Mouse (Mus musculus): ENCODE results near the gene Tas2r136. TPM values are rescaled to one million over a fixed set of nuclear protein-coding genes. Genes with fewer than 3 reads are reported as not detected.

Tas2r136 gene
- not detected in 2 replicates for polyA plus RNA-seq (2015; fragmentation: Nextera tagmentation; extraction: Ambion mirVana)

DNA sequence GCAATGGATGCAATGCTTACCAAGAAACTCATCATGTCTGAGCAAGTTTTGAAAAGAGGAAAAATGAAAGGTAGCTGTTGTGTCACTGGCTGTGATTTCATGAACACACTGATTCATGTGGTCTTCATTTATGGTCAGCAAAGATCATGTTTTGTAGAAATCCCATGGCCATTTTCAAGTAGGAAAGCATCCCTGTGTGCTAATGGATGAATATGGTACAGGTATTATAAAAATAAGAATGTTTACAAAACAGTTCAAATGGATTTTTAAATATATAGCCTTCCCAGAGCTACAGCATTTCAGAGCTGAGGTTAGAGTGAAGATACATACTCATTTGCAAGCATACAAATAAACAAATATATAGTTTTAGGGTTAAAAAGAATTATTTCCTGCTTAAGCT, at the start of gene Tas2r136:
Gene Tas2r136 (minus strand): TSS at position 101 of the 400 bp plus-strand sequence.
- Histone ChIP-seq H3K4me1 (replicated peaks; ENCODE audit: control insufficient read depth, insufficient read depth) (no peaks in the 10 kb centered on the region), H3K9ac (ENCODE audit: low read length) (no peak within 1 kb of the TSS), H3K27me3 (ENCODE audit: control insufficient read depth, insufficient read depth, low read length) (no peaks in the 10 kb centered on the region), H3K4me3 (ENCODE audit: low read depth, low read length) (no peak within 1 kb of the TSS), H3K4me2 (replicated peaks; ENCODE audit: low read depth) (no peak within 1 kb of the TSS), H3K27ac (replicated peaks) (no peak within 1 kb of the TSS), H3K9me3 (ENCODE audit: control insufficient read depth, low read length) (no peaks in the 10 kb centered on the region), H3K36me3 (ENCODE audit: control insufficient read depth, insufficient read depth, low read length) (no peaks in the 10 kb centered on the region)
- TF ChIP-seq CTCF (IDR thresholded peaks at IDR 0.05; ENCODE audit: low read depth) (no peak), EP300 (optimal IDR thresholded peaks at IDR 0.05) (no peak)
- ATAC-seq (ENCODE audit: low FRiP score, low TSS enrichment) (no peak), DNase-seq (ENCODE audit: low spot score) (no peak)

DNA sequence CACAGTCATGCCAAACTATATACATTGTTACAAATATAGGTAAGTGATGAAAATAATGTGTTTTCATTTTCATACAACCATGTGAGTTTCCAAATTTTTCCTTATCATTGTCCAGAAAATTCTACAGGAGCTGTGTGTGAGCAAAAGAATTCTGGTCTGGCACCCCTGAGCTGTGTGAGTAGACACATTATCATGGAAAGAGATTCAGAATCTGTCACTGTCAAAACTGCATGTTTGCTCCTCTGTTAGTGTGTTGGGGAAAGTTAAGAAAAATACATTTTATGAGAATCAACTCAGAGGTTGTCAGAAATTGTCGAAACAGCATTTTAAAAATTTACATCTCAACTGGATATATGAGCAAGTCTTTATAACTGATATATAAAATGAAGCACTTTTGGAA, 24.6 kb upstream of the Tas2r136 start, which contains the start of gene Tas2r117:
Gene Tas2r117 (plus strand): TSS at position 301 of the 400 bp plus-strand sequence.
- Histone ChIP-seq H3K27me3 (ENCODE audit: control insufficient read depth, insufficient read depth, low read length) (no peaks in the 10 kb centered on the region), H3K9ac (ENCODE audit: low read length) (no peak within 1 kb of the TSS), H3K36me3 (ENCODE audit: control insufficient read depth, insufficient read depth, low read length) (no peaks in the 10 kb centered on the region), H3K4me2 (replicated peaks; ENCODE audit: low read depth) (no peak within 1 kb of the TSS), H3K9me3 (ENCODE audit: control insufficient read depth, low read length) (no peaks in the 10 kb centered on the region), H3K4me3 (ENCODE audit: low read depth, low read length) (no peak within 1 kb of the TSS), H3K4me1 (replicated peaks; ENCODE audit: control insufficient read depth, insufficient read depth) (no peaks in the 10 kb centered on the region), H3K27ac (replicated peaks) (no peak within 1 kb of the TSS)
- TF ChIP-seq CTCF (IDR thresholded peaks at IDR 0.05; ENCODE audit: low read depth) (no peak), EP300 (optimal IDR thresholded peaks at IDR 0.05) (no peak)
- 85% methylated on average over 1 of the region's 1 CpGs for WGBS
- DNase-seq (ENCODE audit: low spot score), result no peak
- ATAC-seq (ENCODE audit: low FRiP score, low TSS enrichment), result no peak

DNA sequence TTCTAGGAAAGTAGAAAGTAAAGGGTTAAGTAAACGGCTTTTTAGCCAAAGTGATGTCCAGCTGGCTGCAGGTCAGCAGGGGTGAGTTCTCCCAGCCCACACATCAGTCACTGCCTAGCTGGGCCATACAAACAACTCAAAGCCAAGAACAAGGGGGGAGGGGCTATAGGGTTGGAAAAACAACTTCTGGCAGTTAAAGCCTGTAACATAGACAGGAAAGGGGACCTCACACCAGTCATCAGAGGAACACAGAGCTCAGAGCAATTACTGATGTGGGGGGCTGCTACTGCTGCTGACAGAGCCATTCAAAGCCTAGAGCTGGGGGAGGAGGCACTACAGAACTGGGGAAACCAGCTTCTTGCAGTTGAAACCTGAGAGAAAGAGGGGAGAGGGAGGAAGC, 17.4 kb upstream of the Tas2r136 start:
- 5% methylated on average over 1 of the region's 1 CpGs for WGBS
- H3K4me2 ChIP-seq (replicated peaks; ENCODE audit: low read depth), result no peak overlapping the region
- no peak overlapping the region for H3K27ac ChIP-seq (replicated peaks)
- no peaks in the 10 kb centered on the region for H3K36me3 ChIP-seq (ENCODE audit: control insufficient read depth, insufficient read depth, low read length)
- no peaks in the 10 kb centered on the region for H3K4me1 ChIP-seq (replicated peaks; ENCODE audit: control insufficient read depth, insufficient read depth)
- no peaks in the 10 kb centered on the region for H3K27me3 ChIP-seq (ENCODE audit: control insufficient read depth, insufficient read depth, low read length)
- no peak overlapping the region for H3K9ac ChIP-seq (ENCODE audit: low read length)
- H3K4me3 ChIP-seq (ENCODE audit: low read depth, low read length), result no peak overlapping the region
- no peak for ATAC-seq (ENCODE audit: low FRiP score, low TSS enrichment)
- no peaks in the 10 kb centered on the region for H3K9me3 ChIP-seq (ENCODE audit: control insufficient read depth, low read length)
- DNase-seq (ENCODE audit: low spot score), result peak; percentile 15
- TF ChIP-seq EP300 (optimal IDR thresholded peaks at IDR 0.05), result no peak
- TF ChIP-seq CTCF (IDR thresholded peaks at IDR 0.05; ENCODE audit: low read depth), result no peak

DNA sequence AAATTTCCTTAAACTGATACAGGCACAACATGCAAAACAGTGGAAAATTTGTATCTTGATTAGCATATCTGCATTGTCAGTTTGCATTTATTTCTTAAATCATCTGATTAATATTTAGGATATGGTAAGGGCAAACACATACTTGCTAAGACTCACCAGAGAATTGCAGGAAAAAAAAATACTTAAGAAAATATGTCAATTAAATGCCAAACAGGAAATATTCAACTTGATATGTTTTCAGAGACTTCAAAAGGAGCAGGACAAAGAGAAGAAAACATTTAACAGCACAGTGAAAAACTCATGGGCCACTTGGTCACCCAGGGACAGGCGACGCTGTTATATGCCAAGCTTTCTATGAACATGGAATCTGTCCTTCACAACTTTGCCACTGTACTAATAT, 16.1 kb downstream of the Tas2r136 start, which contains the start of gene Tas2r102:
Gene Tas2r102 (plus strand): TSS at position 301 of the 400 bp plus-strand sequence.
- no peak within 1 kb of the TSS for H3K27ac ChIP-seq (replicated peaks)
- no peak within 1 kb of the TSS for H3K9ac ChIP-seq (ENCODE audit: low read length)
- H3K4me1 ChIP-seq (replicated peaks; ENCODE audit: control insufficient read depth, insufficient read depth), result no peaks in the 10 kb centered on the region
- no peak within 1 kb of the TSS for H3K4me3 ChIP-seq (ENCODE audit: low read depth, low read length)
- ATAC-seq (ENCODE audit: low FRiP score, low TSS enrichment) (no peak), DNase-seq (ENCODE audit: low spot score) (no peak)
- no peak within 1 kb of the TSS for H3K4me2 ChIP-seq (replicated peaks; ENCODE audit: low read depth)
- H3K36me3 ChIP-seq (ENCODE audit: control insufficient read depth, insufficient read depth, low read length), result no peaks in the 10 kb centered on the region
- no peaks in the 10 kb centered on the region for H3K9me3 ChIP-seq (ENCODE audit: control insufficient read depth, low read length)
- no peaks in the 10 kb centered on the region for H3K27me3 ChIP-seq (ENCODE audit: control insufficient read depth, insufficient read depth, low read length)
- 95% methylated on average over 2 of the region's 2 CpGs for WGBS
- TF ChIP-seq EP300 (optimal IDR thresholded peaks at IDR 0.05) (no peak), CTCF (IDR thresholded peaks at IDR 0.05; ENCODE audit: low read depth) (no peak)

DNA sequence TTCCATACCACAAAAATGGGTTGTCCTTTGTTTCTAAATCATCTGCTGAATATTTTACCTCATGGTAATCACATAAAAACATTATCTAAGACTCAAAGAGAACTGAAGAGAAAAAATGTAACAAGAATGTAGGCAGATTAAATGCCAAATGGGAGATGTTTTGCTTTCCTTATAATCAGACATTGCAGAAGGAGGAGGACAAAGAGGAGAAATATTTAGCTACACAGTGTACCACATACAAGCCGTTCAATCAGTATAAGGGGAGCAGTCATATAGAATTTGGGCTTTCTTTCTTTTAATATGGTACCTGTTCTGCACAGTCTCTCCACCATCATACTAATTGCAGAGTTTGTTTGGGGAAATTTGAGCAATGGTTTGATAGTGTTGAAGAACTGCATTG, 23.5 kb downstream of the Tas2r136 start, which contains the start of gene Tas2r124:
Gene Tas2r124 (plus strand): TSS at position 301 of the 400 bp plus-strand sequence.
- DNase-seq (ENCODE audit: low spot score) (no peak), ATAC-seq (ENCODE audit: low FRiP score, low TSS enrichment) (no peak)
- 70% methylated on average over 1 of the region's 1 CpGs for whole genome bisulfite sequencing
- no peak for TF ChIP-seq EP300 (optimal IDR thresholded peaks at IDR 0.05)
- no peak for TF ChIP-seq CTCF (IDR thresholded peaks at IDR 0.05; ENCODE audit: low read depth)
- Histone ChIP-seq H3K36me3 (ENCODE audit: control insufficient read depth, insufficient read depth, low read length) (no peaks in the 10 kb centered on the region), H3K9me3 (ENCODE audit: control insufficient read depth, low read length) (no peaks in the 10 kb centered on the region), H3K4me2 (replicated peaks; ENCODE audit: low read depth) (no peak within 1 kb of the TSS), H3K27ac (replicated peaks) (no peak within 1 kb of the TSS), H3K4me1 (replicated peaks; ENCODE audit: control insufficient read depth, insufficient read depth) (no peaks in the 10 kb centered on the region), H3K27me3 (ENCODE audit: control insufficient read depth, insufficient read depth, low read length) (no peaks in the 10 kb centered on the region), H3K9ac (ENCODE audit: low read length) (no peak within 1 kb of the TSS), H3K4me3 (ENCODE audit: low read depth, low read length) (no peak within 1 kb of the TSS)

DNA sequence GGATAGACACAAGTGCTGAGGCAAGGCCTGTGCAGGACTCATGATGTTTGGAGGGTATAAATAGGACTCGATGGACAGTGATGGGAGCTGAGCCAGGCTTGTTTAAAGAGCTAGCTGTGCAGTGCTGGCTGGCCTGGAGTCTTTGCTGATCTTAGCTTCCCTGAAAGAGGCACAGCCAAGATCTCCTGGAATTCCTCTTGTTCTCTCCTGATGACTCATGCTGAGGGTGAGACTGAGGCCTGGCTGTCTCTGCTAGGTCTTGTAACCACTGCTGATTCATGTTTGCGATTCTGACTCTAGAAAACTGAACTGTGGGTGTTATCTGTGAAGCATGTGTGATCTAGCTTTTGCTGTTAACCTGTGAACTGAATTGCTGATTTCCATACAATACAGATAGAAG, 27.8 kb downstream of the Tas2r136 start:
- DNase-seq (ENCODE audit: low spot score) (no peak), ATAC-seq (ENCODE audit: low FRiP score, low TSS enrichment) (no peak)
- Histone ChIP-seq H3K4me3 (ENCODE audit: low read depth, low read length) (no peak overlapping the region), H3K9me3 (ENCODE audit: control insufficient read depth, low read length) (no peaks in the 10 kb centered on the region), H3K4me1 (replicated peaks; ENCODE audit: control insufficient read depth, insufficient read depth) (no peaks in the 10 kb centered on the region), H3K27me3 (ENCODE audit: control insufficient read depth, insufficient read depth, low read length) (no peaks in the 10 kb centered on the region), H3K9ac (ENCODE audit: low read length) (no peak overlapping the region), H3K27ac (replicated peaks) (no peak overlapping the region), H3K4me2 (replicated peaks; ENCODE audit: low read depth) (no peak overlapping the region), H3K36me3 (ENCODE audit: control insufficient read depth, insufficient read depth, low read length) (no peaks in the 10 kb centered on the region)
- 59% methylated on average over 2 of the region's 2 CpGs for WGBS
- TF ChIP-seq CTCF (IDR thresholded peaks at IDR 0.05; ENCODE audit: low read depth) (no peak), EP300 (optimal IDR thresholded peaks at IDR 0.05) (no peak)
